Mouse (Mus musculus) heart, embryonic 13.5 days (tissue): ENCODE data around the gene Prrx1. TPM values are rescaled to one million over a fixed set of nuclear protein-coding genes. Genes with fewer than 3 reads are reported as not detected.
A peak's percentile ranks its signal among the peaks of the same experiment; 100 is the strongest.

Experiments used
- ATAC-seq: fragments of 200-750 bp; cut with Nextera tagmentation; 2 replicates; pipeline ENCODE4 v1.8.0; 2017; ENCODE audit warnings: moderate TSS enrichment; ENCODE audit not compliant: insufficient number of reproducible peaks, low FRiP score, low TSS enrichment; ENCODE audit errors: extremely low read depth
- H3K27ac ChIP-seq: fragments of 300-500 bp; sonication (generic); replicated peaks from 2 replicates; pipeline ENCODE4 v1.5.1; 2015; ENCODE audit warnings: moderate library complexity, mild to moderate bottlenecking, inconsistent platforms
- H3K27me3 ChIP-seq: fragments of 300-500 bp; sonication (generic); replicated peaks from 2 replicates; pipeline ENCODE4 v1.6.1; 2015; ENCODE audit warnings: mild to moderate bottlenecking, inconsistent platforms
- H3K36me3 ChIP-seq: fragments of 300-500 bp; sonication (generic); 2 replicates; pipeline ENCODE4 v1.6.1; 2015; ENCODE audit warnings: mild to moderate bottlenecking, inconsistent platforms
- H3K4me1 ChIP-seq: fragments of 300-500 bp; sonication (generic); 2 replicates; pipeline ENCODE4 v1.6.1; 2015; ENCODE audit warnings: inconsistent platforms
- H3K4me2 ChIP-seq: fragments of 300-500 bp; sonication (generic); 2 replicates; pipeline ENCODE4 v1.6.1; 2015; ENCODE audit warnings: inconsistent platforms, mild to moderate bottlenecking, moderate library complexity
- H3K4me3 ChIP-seq: fragments of 300-500 bp; sonication (generic); 2 replicates; pipeline ENCODE4 v1.5.1; 2015; ENCODE audit warnings: moderate library complexity, mild to moderate bottlenecking, inconsistent platforms
- H3K9ac ChIP-seq: fragments of 300-500 bp; sonication (generic); 2 replicates; pipeline ENCODE4 v1.6.1; 2015; ENCODE audit warnings: inconsistent platforms, mild to moderate bottlenecking, moderate library complexity
- H3K9me3 ChIP-seq: fragments of 300-500 bp; sonication (generic); 2 replicates; pipeline ENCODE4 v1.6.1; 2016; ENCODE audit warnings: inconsistent platforms
- WGBS: fragments of 180-500 bp; shearing (Covaris S2); methylation state at CpG from one replicate; pipeline ENCODE4 v1.1.7; 2015; ENCODE audit warnings: mixed read lengths; 5-methylcytosine and 5-hydroxymethylcytosine counted together
- polyA plus RNA-seq: library from polyadenylated mRNA; unstranded; fragments of >200 nt; fragmentation: Nextera tagmentation; extraction: Ambion mirVana; gene quantifications from 2 replicates; pipeline ENCODE4 v1.2.1, GENCODE M21; 2015

Gene Prrx1
- polyA plus RNA-seq, 1 experiment from 2014 or later: 8.2 TPM

- Histone ChIP-seq H3K27me3 (no peaks in the 10 kb centered on the region), H3K9me3 (no peaks in the 10 kb centered on the region), H3K36me3 (no peaks in the 10 kb centered on the region), H3K4me2 (no peak overlapping the region), H3K27ac (no peak overlapping the region), H3K4me3 (no peak overlapping the region), H3K4me1 (peaks cover 41% of the 10 kb centered on the region), H3K9ac (no peak overlapping the region)
- WGBS: 71% methylated on average over 1 of the region's 1 CpGs
- no peak for ATAC-seq
These were observed 28.0 kb downstream of the Prrx1 start for GRCm38 (mm10) chr1:163285539-163285938.

DNA sequence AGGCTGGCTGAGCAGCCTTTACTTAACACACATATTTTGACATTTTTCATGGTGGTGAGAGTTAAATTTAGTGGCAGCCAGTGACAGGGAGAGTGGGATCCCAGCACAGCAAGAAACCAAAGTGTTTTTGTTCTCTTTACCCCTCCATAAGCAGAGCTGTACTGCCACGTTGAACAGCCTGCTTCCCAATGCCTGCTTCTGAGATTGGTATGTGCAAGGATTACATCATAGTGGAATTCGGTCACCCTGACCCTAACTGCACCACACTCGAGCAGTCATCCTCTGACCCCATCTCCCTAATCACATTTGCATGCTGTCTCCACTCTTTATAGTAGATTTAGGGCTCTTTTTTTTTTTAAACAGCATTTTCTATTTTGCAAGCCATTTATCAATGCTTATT, 28.4 kb downstream of the Prrx1 start:
- H3K4me3 ChIP-seq: no peak overlapping the region
- H3K4me1 ChIP-seq: peaks cover 45% of the 10 kb centered on the region
- H3K27ac ChIP-seq: no peak overlapping the region
- H3K36me3 ChIP-seq: no peaks in the 10 kb centered on the region
- H3K4me2 ChIP-seq: no peak overlapping the region
- H3K27me3 ChIP-seq: no peaks in the 10 kb centered on the region
- WGBS: 14% methylated on average over 3 of the region's 3 CpGs
- no peak overlapping the region for H3K9ac ChIP-seq
- no peaks in the 10 kb centered on the region for H3K9me3 ChIP-seq
- ATAC-seq: no peak

DNA sequence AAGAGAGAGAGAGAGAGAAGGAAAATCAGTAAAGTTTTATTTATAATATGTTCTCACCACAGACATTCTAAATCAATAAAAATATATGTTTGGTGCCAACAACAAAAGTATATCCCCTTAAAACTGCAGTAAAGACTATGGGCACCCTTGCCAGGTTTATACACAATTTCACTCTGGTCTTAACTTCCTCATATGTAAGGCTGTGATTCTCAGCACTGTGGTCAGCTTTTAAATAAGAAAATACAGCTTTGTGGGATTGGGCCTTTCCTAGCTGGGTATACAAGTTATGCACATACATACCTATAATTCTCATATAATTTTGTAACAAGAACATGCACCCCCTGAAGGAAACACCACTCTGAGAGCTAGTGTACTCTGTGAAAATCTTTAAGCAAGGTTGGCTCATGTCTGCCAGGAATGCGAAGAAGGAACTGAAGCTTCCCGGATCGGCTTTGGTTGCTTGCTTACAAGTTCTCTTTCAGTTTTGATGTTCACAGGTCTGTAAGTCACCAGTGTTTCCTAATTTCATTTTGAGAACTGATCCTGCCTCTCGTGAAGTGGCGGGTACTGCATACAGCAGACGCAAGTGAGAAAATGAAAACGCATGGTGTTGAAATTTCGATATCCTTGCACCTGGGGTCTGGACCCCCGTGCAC, 29.4 kb downstream of the Prrx1 start:
- ATAC-seq: no peak
- WGBS: 88% methylated on average over 9 of the region's 9 CpGs
- Histone ChIP-seq H3K9me3 (no peaks in the 10 kb centered on the region), H3K4me2 (no peak overlapping the region), H3K4me3 (no peak overlapping the region), H3K27me3 (no peaks in the 10 kb centered on the region), H3K9ac (no peak overlapping the region), H3K27ac (no peak overlapping the region), H3K4me1 (peaks cover 50% of the 10 kb centered on the region), H3K36me3 (no peaks in the 10 kb centered on the region)

DNA sequence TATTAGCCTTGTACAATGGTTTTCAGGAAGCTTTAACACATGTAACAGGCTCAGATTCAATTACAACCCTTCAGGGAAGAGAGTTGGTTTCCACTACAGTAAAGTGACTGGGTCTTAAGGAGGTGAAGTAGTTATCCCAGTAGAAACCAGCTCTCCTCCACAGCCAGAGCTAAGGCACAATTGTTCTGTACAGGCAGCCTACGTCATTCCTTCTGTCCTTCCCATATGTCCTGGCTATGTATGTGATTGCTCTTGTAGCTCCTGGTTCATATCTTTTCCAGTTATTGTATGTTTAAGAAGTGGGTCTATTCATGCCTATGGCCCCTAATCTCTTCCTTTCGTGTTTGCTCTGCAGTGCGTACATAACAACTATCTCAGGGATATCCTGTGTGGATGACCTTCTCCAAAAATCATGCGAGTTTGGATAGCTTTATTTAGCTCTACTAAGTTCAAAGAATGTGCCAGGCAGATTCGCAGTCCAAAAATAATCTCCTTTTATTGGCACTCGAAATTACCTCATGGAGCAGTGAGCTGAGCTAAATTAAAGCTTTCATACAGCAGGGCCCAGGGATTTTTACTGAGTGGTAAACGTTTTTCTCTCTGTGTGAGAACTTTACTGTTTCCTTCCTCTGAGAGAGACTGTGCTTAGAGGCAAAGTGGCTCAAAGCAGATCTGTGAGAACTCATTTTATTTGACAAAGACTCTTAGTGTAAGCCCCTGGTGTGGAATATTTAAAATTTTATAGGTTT, 31.9 kb downstream of the Prrx1 start:
- Histone ChIP-seq H3K4me2 (peak overlapping the region; percentile 33), H3K9ac (no peak overlapping the region; the same call in 1 of the 2 replicates), H3K4me3 (no peak overlapping the region), H3K27me3 (no peaks in the 10 kb centered on the region), H3K9me3 (no peaks in the 10 kb centered on the region), H3K36me3 (no peaks in the 10 kb centered on the region), H3K4me1 (peaks cover 50% of the 10 kb centered on the region), H3K27ac (peak overlapping the region; percentile 86)
- 13% methylated on average over 7 of the region's 7 CpGs for WGBS
- ATAC-seq: peak; percentile 46; the same call in 1 of the 2 replicates

DNA sequence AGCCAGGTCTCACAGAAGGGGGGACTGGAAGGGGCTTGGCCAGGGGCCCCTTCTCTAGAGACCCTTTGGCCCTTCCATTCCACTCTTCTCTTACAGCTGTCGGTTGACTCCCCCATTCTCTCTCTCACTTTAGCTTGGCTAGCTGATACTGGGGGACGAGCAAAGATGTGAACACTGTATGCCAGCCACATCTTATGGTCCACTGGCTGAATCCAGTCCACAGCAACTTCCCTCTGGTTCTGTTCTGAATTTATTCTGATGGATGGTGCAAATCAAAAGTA, 32.7 kb downstream of the Prrx1 start:
- H3K4me2 ChIP-seq: no peak overlapping the region
- 17% methylated on average over 2 of the region's 2 CpGs for WGBS
- no peaks in the 10 kb centered on the region for H3K27me3 ChIP-seq
- H3K4me3 ChIP-seq: no peak overlapping the region
- peak overlapping the region; percentile 73 for H3K27ac ChIP-seq
- H3K9ac ChIP-seq: no peak overlapping the region
- peaks cover 50% of the 10 kb centered on the region for H3K4me1 ChIP-seq
- no peak for ATAC-seq
- no peaks in the 10 kb centered on the region for H3K9me3 ChIP-seq
- H3K36me3 ChIP-seq: no peaks in the 10 kb centered on the region

DNA sequence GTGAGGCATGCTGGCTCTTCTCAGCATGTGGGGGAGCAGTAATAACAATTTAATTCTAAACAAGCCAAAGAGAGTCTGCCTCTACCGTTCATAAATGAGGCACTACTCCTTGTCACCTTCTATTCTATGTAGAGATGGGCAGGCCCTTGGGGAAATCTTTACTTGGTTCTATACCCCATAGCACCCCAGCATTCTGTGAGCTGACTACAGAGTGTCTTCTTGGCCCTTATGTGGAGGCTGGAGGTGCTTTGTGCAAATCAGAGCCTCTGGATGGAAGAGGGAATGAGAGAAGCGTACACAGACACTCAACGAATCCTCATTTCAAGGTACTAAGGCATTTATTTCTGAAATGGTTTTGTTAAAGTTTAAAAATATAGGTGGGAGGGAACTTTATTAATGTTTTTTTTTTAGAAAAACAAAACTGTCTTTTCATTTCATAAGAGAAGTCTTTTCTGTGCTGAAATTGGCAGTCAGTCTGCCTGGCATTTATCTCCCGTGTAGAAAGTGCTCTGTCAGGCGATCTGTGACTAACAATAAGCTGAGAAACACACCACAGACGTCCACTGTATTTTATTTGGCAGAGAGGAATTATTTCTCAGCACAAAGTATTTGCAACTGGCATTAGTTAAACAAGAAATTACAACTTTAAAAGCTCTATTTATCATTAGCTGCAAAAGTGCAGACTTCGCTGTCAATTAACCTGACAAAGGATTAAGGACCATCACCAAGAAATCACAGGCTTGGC, 33.2 kb downstream of the Prrx1 start:
- no peaks in the 10 kb centered on the region for H3K27me3 ChIP-seq
- H3K4me1 ChIP-seq: peaks cover 47% of the 10 kb centered on the region
- H3K27ac ChIP-seq: peak overlapping the region; percentile 73
- H3K36me3 ChIP-seq: no peaks in the 10 kb centered on the region
- H3K9ac ChIP-seq: no peak overlapping the region
- H3K9me3 ChIP-seq: no peaks in the 10 kb centered on the region
- WGBS: 48% methylated on average over 7 of the region's 7 CpGs
- no peak overlapping the region for H3K4me3 ChIP-seq
- H3K4me2 ChIP-seq: no peak overlapping the region
- ATAC-seq: no peak

GRCm38 (mm10) chr1:163277069-163277468, 36.4 kb downstream of the Prrx1 start:
- Histone ChIP-seq H3K4me3 (no peak overlapping the region), H3K9ac (no peak overlapping the region), H3K27ac (no peak overlapping the region), H3K4me1 (peaks cover 23% of the 10 kb centered on the region), H3K36me3 (peaks cover under 1% of the 10 kb centered on the region; the same call in 1 of the 2 replicates), H3K9me3 (no peaks in the 10 kb centered on the region), H3K27me3 (no peaks in the 10 kb centered on the region), H3K4me2 (no peak overlapping the region)
- 78% methylated on average over 7 of the region's 7 CpGs for WGBS
- ATAC-seq: no peak

- H3K4me3 ChIP-seq: no peak overlapping the region
- WGBS: 70% methylated on average over 3 of the region's 3 CpGs
- H3K36me3 ChIP-seq: peaks cover 4% of the 10 kb centered on the region; the same call in 1 of the 2 replicates
- peaks cover 5% of the 10 kb centered on the region for H3K9me3 ChIP-seq
- H3K9ac ChIP-seq: no peak overlapping the region
- H3K4me1 ChIP-seq: peaks cover 4% of the 10 kb centered on the region
- H3K27ac ChIP-seq: no peak overlapping the region
- no peaks in the 10 kb centered on the region for H3K27me3 ChIP-seq
- no peak overlapping the region for H3K4me2 ChIP-seq
- ATAC-seq: no peak
These were observed 38.6 kb downstream of the Prrx1 start for GRCm38 (mm10) chr1:163274919-163275318.

DNA sequence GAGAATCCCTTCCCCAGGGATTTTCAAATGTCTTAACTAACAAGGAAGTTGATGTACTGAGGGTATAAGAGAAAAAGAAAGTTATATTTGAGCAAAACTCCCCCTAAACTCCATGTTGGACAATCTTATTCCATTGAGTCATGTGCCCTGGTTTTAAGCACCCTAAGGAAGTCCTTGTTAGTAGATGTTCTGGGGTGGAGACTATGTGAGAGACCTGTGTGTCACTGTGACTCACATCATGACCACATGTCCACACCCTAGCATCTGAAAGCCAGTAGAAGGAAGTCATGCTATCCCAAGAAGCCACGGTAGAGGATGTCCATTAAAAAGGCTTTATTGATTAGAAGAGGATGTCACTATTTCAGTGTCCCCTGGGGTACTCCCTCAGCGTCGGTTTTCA, 40.4 kb downstream of the Prrx1 start:
- ATAC-seq: no peak
- Histone ChIP-seq H3K27ac (no peak overlapping the region), H3K36me3 (peaks cover 4% of the 10 kb centered on the region; the same call in 1 of the 2 replicates), H3K9me3 (peaks cover 5% of the 10 kb centered on the region), H3K4me1 (no peaks in the 10 kb centered on the region), H3K4me2 (no peak overlapping the region), H3K4me3 (no peak overlapping the region), H3K9ac (no peak overlapping the region), H3K27me3 (no peaks in the 10 kb centered on the region)
- WGBS: 78% methylated on average over 3 of the region's 3 CpGs

GRCm38 (mm10) chr1:163266853-163267538, 46.5 kb downstream of the Prrx1 start:
- Histone ChIP-seq H3K36me3 (peaks cover 3% of the 10 kb centered on the region; the same call in 1 of the 2 replicates), H3K9ac (no peak overlapping the region), H3K4me3 (no peak overlapping the region), H3K4me1 (no peaks in the 10 kb centered on the region), H3K9me3 (peaks cover 5% of the 10 kb centered on the region), H3K27me3 (no peaks in the 10 kb centered on the region), H3K4me2 (no peak overlapping the region), H3K27ac (no peak overlapping the region)
- no peak for ATAC-seq
- 84% methylated on average over 8 of the region's 8 CpGs for WGBS

DNA sequence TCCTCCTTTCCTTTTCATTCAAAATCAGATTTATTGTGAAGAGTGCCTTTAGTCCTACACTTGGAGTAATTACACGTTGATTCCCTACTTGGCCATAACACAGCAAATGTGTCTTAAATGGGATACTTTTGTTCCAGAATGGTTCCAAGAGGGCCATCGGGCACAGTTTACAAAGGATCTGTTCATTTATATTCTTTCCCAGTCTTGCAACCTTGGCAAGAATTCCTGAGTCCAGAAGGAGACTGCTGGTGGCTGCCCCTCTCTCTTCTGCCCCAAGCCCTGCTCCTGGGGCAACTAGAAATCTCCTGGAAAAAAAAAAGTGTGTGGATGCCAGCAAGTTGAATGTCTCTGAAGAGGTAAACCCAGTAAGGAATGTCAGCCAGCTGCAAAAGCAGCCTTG, 56.2 kb downstream of the Prrx1 start:
- Histone ChIP-seq H3K27ac (no peak overlapping the region), H3K27me3 (no peaks in the 10 kb centered on the region), H3K9me3 (no peaks in the 10 kb centered on the region), H3K4me2 (no peak overlapping the region), H3K36me3 (peaks cover 15% of the 10 kb centered on the region; the same call in 1 of the 2 replicates), H3K4me1 (no peaks in the 10 kb centered on the region), H3K4me3 (no peak overlapping the region), H3K9ac (no peak overlapping the region)
- ATAC-seq: no peak
- 76% methylated on average over 2 of the region's 2 CpGs for WGBS
